Mouse (Mus musculus) cerebellum, adult 9-10 months (tissue): ENCODE measurements around the gene Ankef1.
A peak's percentile ranks its signal among the peaks of the same experiment; 100 is the strongest.

ENCODE experiments used
- DNase-seq: peaks from one replicate; pipeline ENCODE4 v3.0.0; 2022

Ankef1 gene

GRCm38 (mm10) chr2:136501651-136502050 is at the start of gene Ankef1:
Gene Ankef1 (plus strand): TSS chr2:136501910.
- DNase-seq: no peak

- no peak for DNase-seq
Measured at GRCm38 (mm10) chr2:136456468-136456867, 45.2 kb upstream of the Ankef1 start.

- DNase-seq: no peak
Measured at GRCm38 (mm10) chr2:136456875-136457274, 44.8 kb upstream of the Ankef1 start.

GRCm38 (mm10) chr2:136477656-136478055 is 24.1 kb upstream of the Ankef1 start:
- DNase-seq: no peak

- DNase-seq: no peak
Measured at GRCm38 (mm10) chr2:136482269-136482668, 19.4 kb upstream of the Ankef1 start.

GRCm38 (mm10) chr2:136483058-136483457 is 18.7 kb upstream of the Ankef1 start:
- DNase-seq: no peak

- peak; percentile 14 for DNase-seq
Measured at GRCm38 (mm10) chr2:136484955-136485354, 16.8 kb upstream of the Ankef1 start.

GRCm38 (mm10) chr2:136485401-136485800 is 16.3 kb upstream of the Ankef1 start:
- DNase-seq: no peak

- peak; percentile 81 for DNase-seq
Measured at GRCm38 (mm10) chr2:136485815-136486619, 15.7 kb upstream of the Ankef1 start.

- no peak for DNase-seq
Measured at GRCm38 (mm10) chr2:136486986-136487385, 14.7 kb upstream of the Ankef1 start.

GRCm38 (mm10) chr2:136511073-136511472 is 9.4 kb downstream of the Ankef1 start:
- DNase-seq: no peak

GRCm38 (mm10) chr2:136511756-136512155 is 10.0 kb downstream of the Ankef1 start:
- no peak for DNase-seq

- no peak for DNase-seq
Measured at GRCm38 (mm10) chr2:136512802-136513201, 11.1 kb downstream of the Ankef1 start.

GRCm38 (mm10) chr2:136513806-136514205 is 12.1 kb downstream of the Ankef1 start:
- DNase-seq: no peak

GRCm38 (mm10) chr2:136515501-136515900 is 13.8 kb downstream of the Ankef1 start:
- no peak for DNase-seq

GRCm38 (mm10) chr2:136528937-136529336 is 27.2 kb downstream of the Ankef1 start:
- DNase-seq: no peak

- DNase-seq: peak; percentile 93
Measured at GRCm38 (mm10) chr2:136532033-136532432, 30.3 kb downstream of the Ankef1 start.

GRCm38 (mm10) chr2:136558020-136558419 is 56.3 kb downstream of the Ankef1 start:
- DNase-seq: no peak

GRCm38 (mm10) chr2:136562336-136562735 is 60.6 kb downstream of the Ankef1 start:
- DNase-seq: no peak

- no peak for DNase-seq
Measured at GRCm38 (mm10) chr2:136570856-136571255, 69.1 kb downstream of the Ankef1 start.

- DNase-seq: no peak
Measured at GRCm38 (mm10) chr2:136582762-136583161, 81.1 kb downstream of the Ankef1 start.

- peak; percentile 56 for DNase-seq
Measured at GRCm38 (mm10) chr2:136588811-136589210, 87.1 kb downstream of the Ankef1 start.

GRCm38 (mm10) chr2:136596451-136596850 is 94.7 kb downstream of the Ankef1 start:
- peak; percentile 77 for DNase-seq

- DNase-seq: peak; percentile 47
Measured at GRCm38 (mm10) chr2:136598743-136599142, 97.0 kb downstream of the Ankef1 start.

GRCm38 (mm10) chr2:136600651-136601170 is 99.0 kb downstream of the Ankef1 start:
- DNase-seq: no peak
